Mouse (Mus musculus): Measurements from ENCODE around the gene Fam241b.
"Not testable (repeated sequence)": the region's sequence is repeated elsewhere in the genome, so short reads cannot be mapped to it uniquely, and the experiment has no call there.

Gene Fam241b

DNA sequence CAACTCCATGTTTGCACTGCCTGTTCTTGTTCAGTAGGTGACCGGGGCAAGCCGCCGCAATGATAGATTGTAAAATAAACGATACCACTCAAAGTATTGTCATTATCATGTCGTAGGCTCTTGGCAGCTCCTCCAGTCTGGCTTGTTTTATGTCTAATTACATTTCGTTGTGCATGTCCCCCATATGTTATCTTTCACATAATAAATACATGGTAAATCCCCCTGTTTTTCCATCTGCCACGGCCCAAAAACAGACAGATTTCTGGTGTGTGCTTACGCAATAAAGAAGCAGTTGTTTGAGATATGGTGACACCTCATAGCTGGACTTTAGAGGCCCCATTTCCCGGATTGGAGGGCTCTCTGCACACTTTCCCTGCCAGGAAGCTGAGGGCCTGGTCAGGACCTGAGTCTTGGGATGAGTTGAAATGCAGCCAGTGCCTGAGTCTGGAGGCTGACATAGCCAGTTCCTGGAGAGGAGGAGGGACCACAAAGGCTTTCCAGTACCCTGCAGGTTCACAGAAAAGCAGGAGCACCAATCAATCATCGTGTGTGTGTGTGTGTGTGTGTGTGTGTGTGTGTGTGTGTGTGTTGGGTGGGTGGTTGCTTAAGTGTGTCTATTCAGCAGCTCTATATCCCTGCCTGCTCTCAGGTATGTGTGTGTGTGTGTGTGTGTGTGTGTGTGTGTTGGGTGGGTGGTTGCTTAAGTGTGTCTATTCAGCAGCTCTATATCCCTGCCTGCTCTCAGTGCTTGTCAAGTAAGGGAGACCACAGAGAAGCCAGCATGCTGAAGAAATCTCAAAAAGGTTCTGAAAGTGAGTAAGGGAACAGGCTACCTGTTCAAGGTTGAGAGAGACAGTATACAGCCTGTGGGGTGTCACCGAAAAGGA, 67.2 kb downstream of the Fam241b start:
- DNase-seq (ENCODE audit: low spot score in 2 of 2) = no peak

- DNase-seq (ENCODE audit: low spot score in 2 of 2) = not testable (repeated sequence)
Observed at GRCm38 (mm10) chr10:62071346-62071745, 72.4 kb downstream of the Fam241b start.

- DNase-seq (ENCODE audit: low spot score in 2 of 2) = no peak
Observed at GRCm38 (mm10) chr10:62070636-62071035, 73.1 kb downstream of the Fam241b start.

DNA sequence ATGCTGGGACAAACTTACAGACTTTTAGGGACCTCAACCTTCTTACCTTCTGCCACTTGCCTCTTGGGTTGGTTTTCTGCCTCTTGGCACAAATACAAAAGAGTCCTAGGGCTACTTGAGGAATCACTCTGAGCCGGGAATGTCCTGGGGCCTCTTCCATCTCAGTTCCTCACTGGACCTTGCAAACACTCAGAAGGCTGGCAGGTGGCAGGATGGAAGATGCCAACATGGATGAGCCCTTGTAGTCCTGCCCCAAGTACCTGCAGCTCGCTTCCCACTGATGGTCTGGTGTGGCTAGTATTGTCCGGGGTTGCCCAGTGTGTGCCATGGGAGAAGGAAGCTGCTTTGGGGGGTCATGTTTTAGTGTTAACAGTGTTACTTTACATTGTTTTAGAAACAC, 73.8 kb downstream of the Fam241b start:
- no peak for DNase-seq (ENCODE audit: low spot score in 2 of 2)

DNA sequence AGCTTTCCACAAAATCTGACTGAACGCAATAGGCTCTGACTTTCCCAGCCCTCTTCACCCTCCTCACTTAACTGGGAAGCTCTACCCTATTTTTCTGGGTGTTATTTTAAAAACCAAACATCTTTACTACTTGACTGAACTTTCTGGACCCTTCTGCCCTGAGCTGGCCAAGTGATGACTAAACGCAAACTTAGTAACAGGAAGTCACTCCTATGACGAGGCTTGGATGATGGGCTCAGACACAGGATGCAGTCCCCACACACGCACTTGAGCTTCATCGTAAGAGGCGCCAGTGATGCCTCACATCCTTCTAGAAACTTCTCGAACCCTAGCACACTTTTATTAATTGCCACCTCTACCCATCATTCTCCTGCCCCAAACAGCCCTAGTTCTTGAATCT, 74.3 kb downstream of the Fam241b start:
- DNase-seq (ENCODE audit: low spot score in 2 of 2) = no peak

GRCm38 (mm10) chr10:62068532-62068931, 75.2 kb downstream of the Fam241b start:
- DNase-seq (ENCODE audit: low spot score in 2 of 2) = no peak

- no peak for DNase-seq (ENCODE audit: low spot score in 2 of 2)
Observed at GRCm38 (mm10) chr10:62066213-62066612, 77.5 kb downstream of the Fam241b start.

DNA sequence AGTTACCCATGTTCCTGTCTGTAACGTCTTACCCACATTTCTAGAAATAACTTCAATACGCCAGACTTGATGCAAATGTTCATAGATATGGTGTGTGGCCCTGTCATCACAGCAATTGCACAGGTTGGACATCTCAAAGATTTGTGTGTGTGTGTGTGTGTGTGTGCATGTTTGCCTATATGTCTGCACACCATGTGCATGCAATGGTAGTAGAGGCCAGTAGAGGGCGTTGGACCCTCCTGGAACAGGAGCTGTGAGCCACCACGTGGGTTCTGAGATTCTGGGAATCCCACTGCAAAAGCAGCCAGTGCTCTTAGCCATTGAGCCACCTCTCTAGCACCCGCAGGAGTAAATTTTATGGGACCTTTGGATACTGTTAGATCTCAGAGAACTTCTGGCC, 80.9 kb downstream of the Fam241b start:
- DNase-seq (ENCODE audit: low spot score in 2 of 2) = no peak

- no peak for DNase-seq (ENCODE audit: low spot score in 2 of 2)
Observed at GRCm38 (mm10) chr10:62060969-62061678, 82.6 kb downstream of the Fam241b start.

DNA sequence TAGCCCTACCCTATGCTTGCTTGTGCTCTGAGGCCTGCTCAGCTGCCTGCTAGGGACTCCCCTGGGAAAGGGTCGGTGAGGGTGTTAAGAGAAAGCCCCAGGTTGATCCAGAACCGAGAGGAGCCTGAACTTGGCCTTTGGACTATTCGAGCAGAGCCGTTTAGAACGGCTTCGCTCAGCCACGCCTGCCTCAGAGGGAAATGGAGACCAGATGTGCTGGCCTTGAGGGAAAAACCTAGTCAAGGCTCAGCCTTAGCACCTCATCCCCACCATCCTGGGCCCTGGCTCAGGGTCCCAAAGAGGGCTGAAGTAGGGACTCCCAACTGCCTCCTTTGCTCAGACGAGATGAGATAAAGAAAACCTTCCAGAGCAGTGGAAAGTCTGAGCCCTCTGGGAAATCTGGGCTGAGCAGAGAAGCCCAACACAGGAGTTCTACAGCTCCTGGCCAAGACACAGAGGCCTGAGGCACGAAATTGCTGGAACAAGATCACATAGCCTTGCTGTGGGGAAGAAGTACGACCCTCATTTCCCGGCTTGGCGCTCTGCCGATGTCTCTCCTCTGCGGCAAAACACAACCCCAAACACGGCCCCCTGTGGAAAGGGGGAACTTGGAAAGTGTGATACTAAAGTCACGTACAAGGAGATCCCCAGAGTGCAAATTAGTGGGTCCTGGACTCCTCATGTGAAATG, 83.4 kb downstream of the Fam241b start:
- no peak for DNase-seq (ENCODE audit: low spot score in 2 of 2)

DNA sequence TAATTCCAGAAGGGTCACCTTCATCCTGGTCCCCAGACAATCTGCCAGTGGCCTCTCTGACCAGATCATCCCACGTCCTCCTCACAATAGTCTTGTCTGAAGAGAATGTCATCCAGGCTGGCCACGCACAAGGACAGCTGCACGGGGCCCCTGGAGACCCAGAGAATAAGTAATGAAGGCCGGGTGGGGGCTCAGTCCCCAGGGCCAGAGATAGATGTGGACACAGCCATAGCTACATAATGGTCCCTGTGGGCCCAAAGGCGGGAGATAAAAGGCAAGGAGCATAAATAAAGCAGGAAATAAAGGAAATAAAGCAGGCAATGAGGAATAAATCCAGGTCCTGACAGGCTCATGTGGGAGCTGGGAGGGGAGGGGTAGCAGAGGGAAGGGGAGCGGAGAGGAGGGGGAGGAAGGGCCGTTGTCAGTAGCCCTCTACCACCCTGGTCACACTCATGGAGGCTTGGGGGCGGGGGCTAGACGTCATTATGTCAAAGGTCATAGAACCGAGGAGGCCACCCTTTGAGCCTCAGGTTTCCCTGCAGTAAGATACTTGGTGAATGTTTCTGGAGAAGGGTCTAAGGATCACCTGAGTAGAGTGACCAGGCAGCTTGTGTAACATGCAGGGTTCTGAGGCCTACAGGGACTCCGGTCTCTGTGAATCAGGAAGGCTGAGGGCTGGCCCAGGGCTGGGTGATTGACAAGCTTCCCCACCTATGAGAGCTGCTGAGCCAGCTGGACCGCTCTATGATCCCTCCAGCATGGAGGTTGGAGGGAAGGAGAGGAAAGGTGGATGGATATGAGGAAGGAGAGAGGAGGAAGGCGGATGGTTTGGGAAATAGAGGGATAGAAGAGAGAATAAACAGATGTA, 85.0 kb downstream of the Fam241b start:
- DNase-seq (ENCODE audit: low spot score in 2 of 2) = no peak

Data from right cerebral cortex, postnatal 36 days (tissue).